Mouse (Mus musculus) heart, postnatal 0 days (tissue): ENCODE measurements around the gene Unc45a.

ENCODE experiments used
- CTCF ChIP-seq: IDR thresholded peaks from 2 replicates; pipeline ENCODE4 v1.5.1; 2016; ENCODE audit warnings: antibody characterized with exemption, control low read depth, low read depth
- EP300 ChIP-seq: IDR thresholded peaks from 2 replicates; pipeline ENCODE4 v1.6.1; 2016; ENCODE audit warnings: antibody characterized with exemption, low read depth

- no peak for TF ChIP-seq CTCF
- no peak for TF ChIP-seq EP300
Measured at GRCm38 (mm10) chr7:80358039-80358438, 17.2 kb upstream of the Unc45a start.
